Mouse (Mus musculus) olfactory bulb, adult 2 months (tissue): ENCODE measurements around the gene Isg20.

Experiments
- CTCF ChIP-seq: fragments of 200-500 bp; IDR thresholded peaks from 2 replicates; pipeline ENCODE4 v1.5.1; 2012; ENCODE audit warnings: low read depth, mild to moderate bottlenecking, low read length, moderate library complexity; ENCODE audit not compliant: insufficient read depth
- POLR2A ChIP-seq: fragments of 200-500 bp; IDR thresholded peaks from 2 replicates; pipeline ENCODE4 v1.6.1; 2012; ENCODE audit warnings: mild to moderate bottlenecking, low read depth, low read length, moderate library complexity; ENCODE audit not compliant: insufficient read depth

GRCm38 (mm10) chr7:78955086-78955485, 41.9 kb downstream of the Isg20 start:
- TF ChIP-seq CTCF = no peak
- TF ChIP-seq POLR2A = no peak
